Mouse (Mus musculus) hindbrain, embryonic 13.5 days (tissue): ENCODE measurements around the gene Nat9. TPM values are rescaled to one million over a fixed set of nuclear protein-coding genes. Genes with fewer than 3 reads are reported as not detected.

Experiments used
- ATAC-seq: fragments of 200-750 bp; cut with Nextera tagmentation; 2 replicates; pipeline ENCODE4 v1.8.0; 2017; ENCODE audit warnings: moderate TSS enrichment; ENCODE audit not compliant: low FRiP score
- H3K27ac ChIP-seq: fragments of 300-500 bp; sonication (generic); 2 replicates; pipeline ENCODE4 v1.5.1; 2015; ENCODE audit warnings: inconsistent platforms, mild to moderate bottlenecking, moderate library complexity
- H3K27me3 ChIP-seq: fragments of 300-500 bp; sonication (generic); 2 replicates; pipeline ENCODE4 v1.6.1; 2015; ENCODE audit warnings: mild to moderate bottlenecking, inconsistent platforms
- H3K36me3 ChIP-seq: fragments of 300-500 bp; sonication (generic); 2 replicates; pipeline ENCODE4 v1.6.1; 2015; ENCODE audit warnings: mild to moderate bottlenecking, inconsistent platforms
- H3K4me1 ChIP-seq: fragments of 300-500 bp; sonication (generic); replicated peaks from 2 replicates; pipeline ENCODE4 v1.6.1; 2015; ENCODE audit warnings: inconsistent platforms
- H3K4me2 ChIP-seq: fragments of 300-500 bp; sonication (generic); 2 replicates; pipeline ENCODE4 v1.6.1; 2015; ENCODE audit warnings: inconsistent platforms, mild to moderate bottlenecking, moderate library complexity
- H3K4me3 ChIP-seq: fragments of 300-500 bp; sonication (generic); 2 replicates; pipeline ENCODE4 v1.5.1; 2015; ENCODE audit warnings: mild to moderate bottlenecking, inconsistent platforms
- H3K9ac ChIP-seq: fragments of 300-500 bp; sonication (generic); 2 replicates; pipeline ENCODE4 v1.6.1; 2015; ENCODE audit warnings: mild to moderate bottlenecking, inconsistent platforms
- H3K9me3 ChIP-seq: fragments of 300-500 bp; sonication (generic); 2 replicates; pipeline ENCODE4 v1.6.1; 2016; ENCODE audit warnings: inconsistent platforms
- WGBS: fragments of 180-500 bp; shearing (Covaris S2); methylation state at CpG from one replicate; pipeline ENCODE4 v1.1.7; 2015; 5-methylcytosine and 5-hydroxymethylcytosine counted together
- polyA plus RNA-seq: library from polyadenylated mRNA; unstranded; fragments of >200 nt; fragmentation: Nextera tagmentation; extraction: Ambion mirVana; gene quantifications from 2 replicates; pipeline ENCODE4 v1.2.1, GENCODE M21; 2015

Nat9 gene
- 21.5 and 22.0 TPM in 2 replicates for polyA plus RNA-seq

- peak within 1 kb of the TSS; percentile 58 for H3K4me3 ChIP-seq
- WGBS: 15% methylated on average over 12 of the region's 12 CpGs
- H3K36me3 ChIP-seq: peaks cover 14% of the 10 kb centered on the region
- H3K27me3 ChIP-seq: no peaks in the 10 kb centered on the region
- peaks cover 23% of the 10 kb centered on the region for H3K4me1 ChIP-seq
- peak within 1 kb of the TSS; percentile 82 for H3K9ac ChIP-seq
- peak; percentile 44 for ATAC-seq
- no peaks in the 10 kb centered on the region for H3K9me3 ChIP-seq
- peak within 1 kb of the TSS; percentile 76 for H3K27ac ChIP-seq
- H3K4me2 ChIP-seq: peak within 1 kb of the TSS; percentile 89
Observed at GRCm38 (mm10) chr11:115187693-115188092, at the start of gene Nat9. Gene Nat9, minus strand, starts transcription at chr11:115187859.

DNA sequence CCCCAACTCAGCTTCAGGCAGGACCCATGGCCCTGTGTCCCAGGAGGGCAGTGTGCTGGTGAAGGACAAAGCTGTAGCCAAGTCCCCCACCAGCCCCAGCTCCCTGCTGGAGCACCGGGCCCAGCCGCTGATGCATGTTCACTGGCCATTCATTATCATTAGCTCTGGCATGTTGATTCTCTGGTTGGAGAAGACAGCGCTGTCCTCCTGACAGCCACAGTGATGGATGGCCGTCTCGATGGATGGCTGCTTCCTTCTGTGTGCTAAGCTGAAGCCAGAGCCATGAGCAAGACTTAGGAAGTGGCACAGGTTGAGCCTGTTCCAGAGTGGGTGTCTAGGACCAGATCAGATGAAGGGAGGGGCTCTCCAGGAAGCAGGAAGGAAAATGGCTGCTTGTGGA, 48.9 kb upstream of the Nat9 start:
- Histone ChIP-seq H3K27ac (peak overlapping the region; percentile 74), H3K9me3 (no peaks in the 10 kb centered on the region), H3K27me3 (peaks cover 26% of the 10 kb centered on the region), H3K36me3 (no peaks in the 10 kb centered on the region), H3K4me2 (no peak overlapping the region), H3K4me1 (peaks cover 86% of the 10 kb centered on the region), H3K9ac (peak overlapping the region; percentile 43; the same call in 1 of the 2 replicates), H3K4me3 (no peak overlapping the region)
- peak; percentile 49 for ATAC-seq
- 19% methylated on average over 5 of the region's 5 CpGs for WGBS

DNA sequence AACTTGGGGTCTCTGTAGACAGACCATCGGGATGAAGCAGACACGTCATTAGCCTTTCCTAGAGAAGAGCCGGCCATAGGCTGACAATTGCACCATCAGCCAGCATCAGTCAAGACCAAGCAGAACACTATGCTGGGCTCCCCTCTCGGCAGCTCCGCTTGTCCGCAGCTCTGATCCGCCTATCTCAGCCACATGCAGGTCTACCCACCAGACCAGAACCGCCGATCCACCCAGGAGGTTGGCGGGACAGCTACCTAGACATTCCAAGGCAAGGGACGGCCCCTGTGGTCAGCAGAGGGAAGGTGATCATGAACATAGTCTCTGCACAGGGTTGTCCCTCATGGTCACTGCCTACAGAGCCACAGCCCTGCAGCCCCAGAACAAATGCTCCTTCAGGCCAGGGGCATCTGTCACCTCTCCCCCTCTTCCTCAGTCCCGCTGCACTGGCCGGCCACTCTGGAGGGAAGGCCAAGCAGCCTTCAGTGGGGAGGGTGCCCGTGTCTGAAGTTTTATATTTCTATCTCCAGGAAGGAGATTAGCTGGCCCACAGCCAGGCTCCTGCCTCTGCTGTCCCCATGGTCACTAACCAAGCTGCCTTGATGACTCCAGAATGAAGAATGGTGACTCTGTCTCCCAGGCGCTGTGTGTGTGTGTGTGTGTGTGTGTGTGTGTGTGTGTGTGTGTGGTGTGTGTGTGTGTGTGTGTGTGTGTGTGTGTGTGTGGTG, 46.8 kb upstream of the Nat9 start:
- Histone ChIP-seq H3K4me1 (peaks cover 86% of the 10 kb centered on the region), H3K4me2 (no peak overlapping the region), H3K36me3 (no peaks in the 10 kb centered on the region), H3K4me3 (no peak overlapping the region), H3K9me3 (no peaks in the 10 kb centered on the region), H3K27me3 (peaks cover 37% of the 10 kb centered on the region), H3K27ac (peak overlapping the region; percentile 35; the same call in 1 of the 2 replicates), H3K9ac (no peak overlapping the region)
- 72% methylated on average over 13 of the region's 15 CpGs for WGBS
- ATAC-seq: peak; percentile 14; the same call in 1 of the 2 replicates

GRCm38 (mm10) chr11:115233526-115234290, 46.0 kb upstream of the Nat9 start:
- H3K9ac ChIP-seq: no peak overlapping the region
- 29% methylated on average over 20 of the region's 20 CpGs for WGBS
- H3K27ac ChIP-seq: peak overlapping the region; percentile 64; the same call in 1 of the 2 replicates
- H3K4me3 ChIP-seq: no peak overlapping the region
- no peaks in the 10 kb centered on the region for H3K36me3 ChIP-seq
- H3K9me3 ChIP-seq: no peaks in the 10 kb centered on the region
- 0 out of 2 replicates have a peak, but pooled peaks have one; percentile 31 for ATAC-seq
- H3K4me2 ChIP-seq: no peak overlapping the region
- H3K27me3 ChIP-seq: peaks cover 31% of the 10 kb centered on the region
- peaks cover 86% of the 10 kb centered on the region for H3K4me1 ChIP-seq

- Histone ChIP-seq H3K36me3 (no peaks in the 10 kb centered on the region), H3K27me3 (peaks cover 31% of the 10 kb centered on the region), H3K4me3 (no peak overlapping the region), H3K27ac (no peak overlapping the region; the same call in 1 of the 2 replicates), H3K9me3 (no peaks in the 10 kb centered on the region), H3K9ac (peak overlapping the region; percentile 39; the same call in 1 of the 2 replicates), H3K4me1 (peaks cover 88% of the 10 kb centered on the region), H3K4me2 (no peak overlapping the region)
- no peak for ATAC-seq
- 74% methylated on average over 5 of the region's 5 CpGs for WGBS
Observed at GRCm38 (mm10) chr11:115232889-115233288, 45.2 kb upstream of the Nat9 start.

DNA sequence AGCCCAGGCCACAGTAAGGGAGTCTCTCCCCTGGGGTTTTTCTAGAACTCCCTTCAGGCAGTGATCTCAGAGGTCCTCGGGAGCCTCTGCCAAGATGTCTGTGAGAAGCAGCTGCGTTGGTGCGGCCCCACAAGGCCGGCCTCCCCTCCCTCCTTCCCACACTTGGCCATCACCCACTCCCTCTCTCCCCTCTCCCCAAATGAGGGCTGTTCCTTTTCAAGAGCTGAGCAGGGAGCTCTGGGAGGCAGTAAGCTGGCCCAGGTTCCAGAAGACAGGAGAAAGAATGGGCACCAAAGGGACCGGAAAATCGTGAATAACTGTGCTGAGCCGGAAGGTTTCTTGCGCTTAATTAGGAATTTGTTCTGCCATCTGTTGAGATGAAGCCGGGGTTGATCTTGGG, 44.3 kb upstream of the Nat9 start:
- Histone ChIP-seq H3K9ac (no peak overlapping the region), H3K4me1 (peaks cover 94% of the 10 kb centered on the region)

GRCm38 (mm10) chr11:115231168-115231915, 43.7 kb upstream of the Nat9 start:
- peaks cover 27% of the 10 kb centered on the region for H3K27me3 ChIP-seq
- 46% methylated on average over 14 of the region's 14 CpGs for WGBS
- no peaks in the 10 kb centered on the region for H3K36me3 ChIP-seq
- no peaks in the 10 kb centered on the region for H3K9me3 ChIP-seq
- H3K4me2 ChIP-seq: no peak overlapping the region
- peak overlapping the region; percentile 60 for H3K27ac ChIP-seq
- peaks cover 94% of the 10 kb centered on the region for H3K4me1 ChIP-seq
- no peak for ATAC-seq
- no peak overlapping the region for H3K4me3 ChIP-seq
- H3K9ac ChIP-seq: no peak overlapping the region

More for the DNA sequence above, 44.3 kb upstream of the Nat9 start:
- H3K27me3 ChIP-seq: peaks cover 27% of the 10 kb centered on the region
- no peak for ATAC-seq
- H3K4me3 ChIP-seq: no peak overlapping the region
- H3K4me2 ChIP-seq: no peak overlapping the region
- no peaks in the 10 kb centered on the region for H3K36me3 ChIP-seq
- H3K27ac ChIP-seq: peak overlapping the region; percentile 60
- 22% methylated on average over 9 of the region's 9 CpGs for WGBS
- H3K9me3 ChIP-seq: no peaks in the 10 kb centered on the region

GRCm38 (mm10) chr11:115229021-115229930, 41.6 kb upstream of the Nat9 start:
- 49% methylated on average over 15 of the region's 15 CpGs for WGBS
- H3K36me3 ChIP-seq: no peaks in the 10 kb centered on the region
- peaks cover 92% of the 10 kb centered on the region for H3K4me1 ChIP-seq
- ATAC-seq: no peak
- H3K9me3 ChIP-seq: no peaks in the 10 kb centered on the region
- no peak overlapping the region for H3K27ac ChIP-seq
- peaks cover 35% of the 10 kb centered on the region for H3K27me3 ChIP-seq
- H3K4me2 ChIP-seq: no peak overlapping the region
- H3K9ac ChIP-seq: no peak overlapping the region
- no peak overlapping the region for H3K4me3 ChIP-seq

DNA sequence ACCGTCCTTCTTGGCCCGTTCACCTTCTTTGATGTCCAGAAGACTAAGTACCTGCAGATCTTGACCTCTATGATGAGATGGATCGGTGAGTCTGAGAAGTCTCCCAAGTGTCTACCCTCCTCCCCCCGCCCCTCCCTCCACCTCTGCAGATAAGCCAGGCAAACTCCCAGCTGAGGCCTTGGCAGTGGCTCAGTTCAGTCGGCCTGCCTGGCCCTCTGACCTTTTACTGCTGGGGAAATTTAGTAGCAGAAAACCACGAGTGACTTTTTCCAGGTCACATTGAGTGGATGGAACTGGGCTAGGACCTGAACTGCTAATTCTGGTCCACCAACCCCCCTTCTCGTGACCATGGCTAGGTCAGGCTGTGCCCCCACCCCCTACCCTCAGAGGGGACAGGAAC, 40.8 kb upstream of the Nat9 start:
- Histone ChIP-seq H3K36me3 (no peaks in the 10 kb centered on the region), H3K4me3 (no peak overlapping the region), H3K27ac (no peak overlapping the region), H3K4me1 (peaks cover 89% of the 10 kb centered on the region), H3K9ac (no peak overlapping the region), H3K4me2 (no peak overlapping the region), H3K9me3 (no peaks in the 10 kb centered on the region), H3K27me3 (peaks cover 43% of the 10 kb centered on the region)
- ATAC-seq: no peak
- 68% methylated on average over 7 of the region's 7 CpGs for WGBS

GRCm38 (mm10) chr11:115227640-115228039, 40.0 kb upstream of the Nat9 start:
- Histone ChIP-seq H3K36me3 (no peaks in the 10 kb centered on the region), H3K9ac (peak overlapping the region; percentile 43; the same call in 1 of the 2 replicates), H3K4me3 (no peak overlapping the region), H3K4me2 (no peak overlapping the region), H3K9me3 (no peaks in the 10 kb centered on the region), H3K27ac (0 out of 2 replicates have a peak overlapping the region, but pooled peaks have one; percentile 73), H3K27me3 (peaks cover 39% of the 10 kb centered on the region), H3K4me1 (peaks cover 89% of the 10 kb centered on the region)
- ATAC-seq: no peak
- 25% methylated on average over 12 of the region's 12 CpGs for WGBS

- WGBS: 32% methylated on average over 14 of the region's 14 CpGs
Observed at GRCm38 (mm10) chr11:115226811-115227491, 39.3 kb upstream of the Nat9 start.

More at GRCm38 (mm10) chr11:115226811-115227491, 39.3 kb upstream of the Nat9 start:
- Histone ChIP-seq H3K4me2 (no peak overlapping the region), H3K9me3 (no peaks in the 10 kb centered on the region), H3K9ac (peak overlapping the region; percentile 39; the same call in 1 of the 2 replicates), H3K4me3 (no peak overlapping the region), H3K4me1 (peaks cover 89% of the 10 kb centered on the region), H3K27me3 (peaks cover 36% of the 10 kb centered on the region), H3K36me3 (no peaks in the 10 kb centered on the region), H3K27ac (peak overlapping the region; percentile 73)
- 0 out of 2 replicates have a peak, but pooled peaks have one; percentile 37 for ATAC-seq
